Mouse (Mus musculus) lung, adult 2 months (tissue): Measurements from ENCODE around the gene Nbr1. TPM values are rescaled to one million over a fixed set of nuclear protein-coding genes. Genes with fewer than 3 reads are reported as not detected.
"Not testable (repeated sequence)": the region's sequence is repeated elsewhere in the genome, so short reads cannot be mapped to it uniquely, and the experiment has no call there.

Experiments
- DNase-seq: peaks from one replicate; pipeline ENCODE4 v3.0.0; 2022
- H3K4me1 ChIP-seq: fragments of 200-500 bp; 2 replicates; pipeline ENCODE4 v1.6.1; 2011; ENCODE audit warnings: low read length; ENCODE audit not compliant: control insufficient read depth, insufficient read depth
- H3K4me3 ChIP-seq: fragments of 200-500 bp; replicated peaks from 2 replicates; pipeline ENCODE3; 2011; ENCODE audit warnings: low read depth, mild to moderate bottlenecking, control low read depth, low read length; ENCODE audit errors: extremely low read depth
- CTCF ChIP-seq: fragments of 200-500 bp; IDR thresholded peaks from 2 replicates; pipeline ENCODE4 v1.5.1; 2011; ENCODE audit warnings: mild to moderate bottlenecking, low read length, control low read depth; ENCODE audit not compliant: insufficient read depth
- POLR2A ChIP-seq: fragments of 200-500 bp; IDR thresholded peaks from 2 replicates; pipeline ENCODE4 v1.6.1; 2011; ENCODE audit warnings: low read depth, mild to moderate bottlenecking, control low read depth, low read length, borderline replicate concordance; ENCODE audit errors: extremely low read depth
- WGBS: fragments of 180-500 bp; shearing (Covaris S2); methylation state at CpG from one replicate; pipeline ENCODE4 v1.1.7; 2018; 5-methylcytosine and 5-hydroxymethylcytosine counted together
- polyA plus RNA-seq: library from polyadenylated mRNA; depleted of rRNA; stranded (reverse); fragments of >200 nt; gene quantifications from 2 replicates; pipeline ENCODE4 v1.2.3, GENCODE M21; 2012; rRNA removed

Gene Nbr1
- polyA plus RNA-seq, 1 experiment, result 116 TPM

GRCm38 (mm10) chr11:101616948-101617767 is 65.2 kb downstream of the Nbr1 start:
- TF ChIP-seq POLR2A (no peak), CTCF (no peak)

GRCm38 (mm10) chr11:101617849-101618248 is 65.9 kb downstream of the Nbr1 start:
- Histone ChIP-seq H3K4me3 (no peak overlapping the region), H3K4me1 (no peaks in the 10 kb centered on the region)
- no peak for TF ChIP-seq CTCF
- no peak for TF ChIP-seq POLR2A
- WGBS, result 11% methylated on average over 8 of the region's 8 CpGs
- no peak for DNase-seq

More at GRCm38 (mm10) chr11:101616948-101617767, 65.2 kb downstream of the Nbr1 start:
- Histone ChIP-seq H3K4me3 (no peak overlapping the region), H3K4me1 (no peaks in the 10 kb centered on the region)
- DNase-seq, result no peak
- 33% methylated on average over 18 of the region's 18 CpGs for WGBS

GRCm38 (mm10) chr11:101618596-101618995 is 66.6 kb downstream of the Nbr1 start:
- WGBS, result 77% methylated on average over 3 of the region's 3 CpGs
- no peak overlapping the region for H3K4me3 ChIP-seq
- TF ChIP-seq POLR2A (no peak), CTCF (no peak)
- no peaks in the 10 kb centered on the region for H3K4me1 ChIP-seq
- no peak for DNase-seq

GRCm38 (mm10) chr11:101620022-101620655 is 68.2 kb downstream of the Nbr1 start:
- DNase-seq, H3K4me3 ChIP-seq, H3K4me1 ChIP-seq: not testable (repeated sequence)
- WGBS, result 71% methylated on average over 11 of the region's 11 CpGs

- WGBS, result 2% methylated on average over 8 of the region's 8 CpGs
- no peaks in the 10 kb centered on the region for H3K4me1 ChIP-seq
- DNase-seq, result no peak
- TF ChIP-seq CTCF (no peak), POLR2A (no peak)
- peak overlapping the region; percentile 87 for H3K4me3 ChIP-seq
Measured at GRCm38 (mm10) chr11:101626649-101626994, 74.7 kb downstream of the Nbr1 start.

- H3K4me1 ChIP-seq, result no peaks in the 10 kb centered on the region
- H3K4me3 ChIP-seq, result peak within 1 kb of the TSS; percentile 87
- under 1% methylated on average over 34 of the region's 34 CpGs for WGBS
- TF ChIP-seq CTCF (no peak), POLR2A (peak; percentile 81)
- peak; percentile 78 for DNase-seq
Measured at GRCm38 (mm10) chr11:101626995-101627856, 75.3 kb downstream of the Nbr1 start, which contains the start of gene Rdm1. Gene Rdm1 (plus strand): TSS chr11:101627195.

- peak; percentile 89 for DNase-seq
- under 1% methylated on average over 33 of the region's 33 CpGs for WGBS
- peak overlapping the region; percentile 86 for H3K4me3 ChIP-seq
- no peaks in the 10 kb centered on the region for H3K4me1 ChIP-seq
- peak; percentile 67; the same call in 1 of the 2 replicates for TF ChIP-seq POLR2A
- no peak for TF ChIP-seq CTCF
Measured at GRCm38 (mm10) chr11:101627857-101628559, 76.1 kb downstream of the Nbr1 start.

- not testable (repeated sequence) for DNase-seq, H3K4me3 ChIP-seq, H3K4me1 ChIP-seq
- 60% methylated on average over 5 of the region's 5 CpGs for WGBS
Measured at GRCm38 (mm10) chr11:101628733-101629417, 76.9 kb downstream of the Nbr1 start.

Other genes with a start within 250 kb of the Nbr1 start
- gene Becn1, start 249.9 kb upstream of the Nbr1 start, polyA plus RNA-seq, result 70.3 and 97.9 TPM in 2 replicates
- gene Psme3, start 235.9 kb upstream of the Nbr1 start, polyA plus RNA-seq, result 30.6 and 40.4 TPM in 2 replicates
- gene Aoc2, start 227.1 kb upstream of the Nbr1 start, polyA plus RNA-seq, result 3.3 and 3.6 TPM in 2 replicates
- gene Aoc3, start 221.5 kb upstream of the Nbr1 start, polyA plus RNA-seq, result 11.5 and 15.3 TPM in 2 replicates
- 0.13 TPM in 1 of 2 replicates, not detected in the other for gene G6pc, start 184.6 kb upstream of the Nbr1 start, polyA plus RNA-seq
- gene Aarsd1, start 134.5 kb upstream of the Nbr1 start, polyA plus RNA-seq, result 20.5 and 20.9 TPM in 2 replicates
- gene Gm27029, start 127.4 kb upstream of the Nbr1 start, polyA plus RNA-seq, result 0.22 and 0.36 TPM in 2 replicates
- 21.7 and 22.4 TPM in 2 replicates for gene Rundc1, start 127.1 kb upstream of the Nbr1 start, polyA plus RNA-seq
- 1.7 and 5.3 TPM in 2 replicates for gene Ptges3l, start 126.8 kb upstream of the Nbr1 start, polyA plus RNA-seq
- 221 and 297 TPM in 2 replicates for gene Rpl27, start 109.9 kb upstream of the Nbr1 start, polyA plus RNA-seq
- gene Ifi35, start 103.7 kb upstream of the Nbr1 start, polyA plus RNA-seq, result 57.9 and 76.4 TPM in 2 replicates
- 14.8 and 17.7 TPM in 2 replicates for gene Rnd2, start 87.2 kb upstream of the Nbr1 start, polyA plus RNA-seq
- gene Vat1, start 85.9 kb upstream of the Nbr1 start, polyA plus RNA-seq, result 224 and 235 TPM in 2 replicates
- 0.25 and 0.28 TPM in 2 replicates for gene Brca1, start 194 bp upstream of the Nbr1 start, polyA plus RNA-seq
- gene Tmem106a, start 30.1 kb downstream of the Nbr1 start, polyA plus RNA-seq, result 32.1 and 41.1 TPM in 2 replicates
- not detected in 2 replicates for gene Gm11634, start 47.1 kb downstream of the Nbr1 start, polyA plus RNA-seq
- gene Rdm1, start 75.0 kb downstream of the Nbr1 start, polyA plus RNA-seq, result 21.8 and 26.9 TPM in 2 replicates
- gene Arl4d, start 113.4 kb downstream of the Nbr1 start, polyA plus RNA-seq, result 40.1 and 67.8 TPM in 2 replicates
- 9.8 and 13.1 TPM in 2 replicates for gene Dhx8, start 180.8 kb downstream of the Nbr1 start, polyA plus RNA-seq
- 0.60 and 0.95 TPM in 2 replicates for gene Etv4, start 233.2 kb downstream of the Nbr1 start, polyA plus RNA-seq